Mouse (Mus musculus): ENCODE measurements around the gene Lactb. TPM values are rescaled to one million over a fixed set of nuclear protein-coding genes. Genes with fewer than 3 reads are reported as not detected.

Gene Lactb
- total RNA-seq, 2 experiments from 2014 or later = 14.8 to 16.6 TPM

Other genes with a start within 250 kb of the Lactb start
- gene Aph1b, start 180.0 kb downstream of the Lactb start, total RNA-seq (2021) = 10 to 100 TPM; 32.0 to 34.5 TPM
- gene Gm10647, start 178.4 kb downstream of the Lactb start, total RNA-seq (2021) = under 1 TPM; 0.36 to 0.59 TPM
- gene Aph1c, start 140.8 kb downstream of the Lactb start, total RNA-seq (2021) = 10 to 100 TPM in 1 of 2 experiments, 1 to 10 TPM in 1; 9.0 to 10.6 TPM
- gene Rab8b, start 55.8 kb downstream of the Lactb start, total RNA-seq (2021) = 10 to 100 TPM; 53.6 to 57.1 TPM
- gene Rps27l, start 29.4 kb downstream of the Lactb start, total RNA-seq (2021) = 10 to 100 TPM; 35.9 to 39.4 TPM
- gene Tpm1, start 73.9 kb upstream of the Lactb start, total RNA-seq (2021) = 100 to 1,000 TPM; 194 to 199 TPM